Mouse (Mus musculus): ENCODE results near the gene Atp8a2.

DNA sequence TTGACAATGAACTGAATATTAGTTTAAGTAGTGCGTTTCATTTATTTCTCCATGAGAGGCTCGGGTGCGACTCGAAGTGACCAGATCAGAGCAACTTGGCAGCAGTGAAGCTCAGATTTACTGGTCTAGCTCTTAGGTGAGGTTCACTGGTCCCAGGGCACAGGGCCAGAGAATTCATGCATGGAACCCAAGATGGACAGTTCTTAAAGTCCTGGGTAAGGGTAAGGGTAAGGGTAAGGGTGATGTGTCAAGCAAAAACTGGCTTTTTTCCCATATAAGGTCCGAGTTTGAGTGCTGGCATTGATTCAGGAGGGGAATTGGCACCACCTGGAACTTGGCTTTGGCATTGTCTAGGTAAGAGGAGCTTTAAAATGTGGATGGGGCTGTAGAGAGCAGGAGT is 305.5 kb downstream of the Atp8a2 start:
- no peak for TF ChIP-seq CTCF (IDR thresholded peaks at IDR 0.05; ENCODE audit: low read depth, low read length)
- no peak for TF ChIP-seq GATA1 (IDR thresholded peaks at IDR 0.05; ENCODE audit: borderline replicate concordance, low read length)
- no peak for TF ChIP-seq TAL1 (conservative IDR thresholded peaks at IDR 0.05; ENCODE audit: low read depth, low read length)
- no peak for TF ChIP-seq POLR2AphosphoS5 (IDR thresholded peaks at IDR 0.05; ENCODE audit: insufficient replicate concordance, low read depth, low read length)
- TF ChIP-seq GATA2 (IDR thresholded peaks at IDR 0.05; ENCODE audit: borderline replicate concordance, low read depth, low read length) = no peak
